Mouse (Mus musculus): Measurements from ENCODE around the gene G530012D18Rik. TPM values are rescaled to one million over a fixed set of nuclear protein-coding genes. Genes with fewer than 3 reads are reported as not detected.
"Not testable (repeated sequence)": the region's sequence is repeated elsewhere in the genome, so short reads cannot be mapped to it uniquely, and the experiment has no call there.

G530012D18Rik gene
- polyA plus RNA-seq, 1 experiment, result not detected

DNA sequence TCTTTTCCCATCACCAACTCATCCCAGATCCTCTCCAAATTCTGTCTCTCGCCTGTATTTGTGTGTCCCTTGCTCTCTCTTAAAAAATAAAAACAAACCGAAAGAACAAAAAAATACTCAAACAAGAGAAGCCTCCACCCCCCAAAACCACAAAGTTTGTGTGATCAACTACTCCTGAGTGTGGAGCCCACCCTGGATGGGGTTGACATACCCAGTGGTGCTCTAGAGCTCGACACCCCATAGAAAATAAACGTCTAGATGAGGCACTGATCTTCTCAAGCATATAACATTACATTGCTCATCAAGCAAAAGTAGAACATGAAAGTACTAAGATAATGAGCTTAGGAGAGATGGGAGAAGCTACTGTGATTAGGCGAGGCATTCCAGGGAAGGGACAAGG lies 41.7 kb downstream of the G530012D18Rik start:
- not testable (repeated sequence) for H3K27ac ChIP-seq (ENCODE audit: insufficient read depth, low read depth, low read length); H3K4me3 ChIP-seq (ENCODE audit: insufficient read depth, low read depth, low read length); H3K36me3 ChIP-seq (ENCODE audit: control insufficient read depth, insufficient read depth, low read length); DNase-seq; H3K4me1 ChIP-seq (ENCODE audit: control insufficient read depth, insufficient read depth, low read length); H3K27me3 ChIP-seq (replicated peaks; ENCODE audit: control insufficient read depth, insufficient read depth, low read length)
- 59% methylated on average over 4 of the region's 5 CpGs for WGBS

DNA sequence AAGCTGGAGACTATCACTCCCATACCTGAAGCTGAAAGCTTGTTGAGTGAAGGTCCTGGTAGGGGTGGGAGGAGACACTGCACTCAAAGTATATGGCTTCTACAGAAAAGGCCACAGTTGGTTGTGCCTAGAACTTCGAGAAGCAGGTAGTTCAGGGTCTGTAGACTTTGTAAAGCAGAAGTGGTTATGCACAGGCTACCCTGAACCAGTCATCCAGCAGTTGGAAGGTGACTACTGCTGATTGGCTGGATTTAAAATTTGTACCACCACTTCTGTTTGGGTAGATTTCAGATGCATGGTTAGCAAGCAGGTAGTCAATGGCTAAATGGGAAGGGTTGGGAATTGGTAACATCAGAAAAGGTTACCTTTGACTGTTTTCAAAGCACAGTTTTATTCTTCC lies 43.2 kb downstream of the G530012D18Rik start:
- not testable (repeated sequence) for H3K27ac ChIP-seq (ENCODE audit: insufficient read depth, low read depth, low read length); H3K36me3 ChIP-seq (ENCODE audit: control insufficient read depth, insufficient read depth, low read length); H3K27me3 ChIP-seq (replicated peaks; ENCODE audit: control insufficient read depth, insufficient read depth, low read length); DNase-seq; H3K4me3 ChIP-seq (ENCODE audit: insufficient read depth, low read depth, low read length); H3K4me1 ChIP-seq (ENCODE audit: control insufficient read depth, insufficient read depth, low read length)
- WGBS, result 76% methylated on average over 1 of the region's 1 CpGs

Other genes starting within 250 kb of the G530012D18Rik start
- gene Sp110, start 23.1 kb downstream of the G530012D18Rik start, polyA plus RNA-seq (2012; rRNA removed), result 5.3 and 10.6 TPM in 2 replicates
- 2.1 and 2.8 TPM in 2 replicates for gene Sp140, start 24.7 kb downstream of the G530012D18Rik start, polyA plus RNA-seq (2012; rRNA removed)
- gene Sp100, start 74.3 kb downstream of the G530012D18Rik start, polyA plus RNA-seq (2012; rRNA removed), result 11.9 and 21.4 TPM in 2 replicates
- gene A630001G21Rik, start 203.0 kb downstream of the G530012D18Rik start, polyA plus RNA-seq (2012; rRNA removed), result 1.2 and 2.5 TPM in 2 replicates
- 38.1 and 41.8 TPM in 2 replicates for gene Cab39, start 217.8 kb downstream of the G530012D18Rik start, polyA plus RNA-seq (2012; rRNA removed)

All from kidney, adult 2 months (tissue).